Mouse (Mus musculus): ENCODE data around the gene Pes1. TPM values are rescaled to one million over a fixed set of nuclear protein-coding genes. Genes with fewer than 3 reads are reported as not detected.

Pes1 gene
- polyA plus RNA-seq, 1 experiment from 2014 or later, result 75.7 TPM

GRCm38 (mm10) chr11:4027561-4028334, 64.0 kb downstream of the Pes1 start:
- H3K9me3 ChIP-seq, result no peaks in the 10 kb centered on the region
- no peak overlapping the region for H3K4me2 ChIP-seq (replicated peaks)
- no peak overlapping the region for H3K4me3 ChIP-seq
- 78% methylated on average over 9 of the region's 9 CpGs for WGBS
- no peak overlapping the region for H3K27ac ChIP-seq
- no peaks in the 10 kb centered on the region for H3K36me3 ChIP-seq
- no peak overlapping the region for H3K9ac ChIP-seq
- no peak for ATAC-seq (ENCODE audit: low FRiP score, low read depth)
- H3K27me3 ChIP-seq (replicated peaks), result peaks cover 10% of the 10 kb centered on the region; the same call in 1 of the 2 replicates
- H3K4me1 ChIP-seq, result no peaks in the 10 kb centered on the region

GRCm38 (mm10) chr11:4029343-4029742, 65.6 kb downstream of the Pes1 start:
- Histone ChIP-seq H3K9me3 (no peaks in the 10 kb centered on the region), H3K4me1 (no peaks in the 10 kb centered on the region), H3K9ac (no peak overlapping the region), H3K27me3 (replicated peaks) (peaks cover 10% of the 10 kb centered on the region; the same call in 1 of the 2 replicates), H3K27ac (no peak overlapping the region), H3K36me3 (no peaks in the 10 kb centered on the region), H3K4me2 (replicated peaks) (no peak overlapping the region), H3K4me3 (no peak overlapping the region)
- WGBS, result 68% methylated on average over 4 of the region's 4 CpGs
- no peak for ATAC-seq (ENCODE audit: low FRiP score, low read depth)

Other genes with a start within 250 kb of the Pes1 start
- gene Osbp2, start 100.1 kb upstream of the Pes1 start, polyA plus RNA-seq (2016; fragmentation: Nextera tagmentation; extraction: Ambion mirVana), result 5.5 and 7.6 TPM in 2 replicates
- 0.47 and 0.59 TPM in 2 replicates for gene 4921536K21Rik, start 68.9 kb upstream of the Pes1 start, polyA plus RNA-seq (2016; fragmentation: Nextera tagmentation; extraction: Ambion mirVana)
- gene Dusp18, start 68.7 kb upstream of the Pes1 start, polyA plus RNA-seq (2016; fragmentation: Nextera tagmentation; extraction: Ambion mirVana), result 22.2 and 23.5 TPM in 2 replicates
- gene Slc35e4, start 49.3 kb upstream of the Pes1 start, polyA plus RNA-seq (2016; fragmentation: Nextera tagmentation; extraction: Ambion mirVana), result 9.1 and 9.6 TPM in 2 replicates
- gene Tcn2, start 31.8 kb upstream of the Pes1 start, polyA plus RNA-seq (2016; fragmentation: Nextera tagmentation; extraction: Ambion mirVana), result 26.3 and 28.3 TPM in 2 replicates
- gene 4930556J24Rik, start 12.8 kb downstream of the Pes1 start, polyA plus RNA-seq (2016; fragmentation: Nextera tagmentation; extraction: Ambion mirVana), result 0.28 and 0.49 TPM in 2 replicates
- gene Gal3st1, start 19.7 kb downstream of the Pes1 start, polyA plus RNA-seq (2016; fragmentation: Nextera tagmentation; extraction: Ambion mirVana), result 2.5 and 3.0 TPM in 2 replicates
- 0.06 TPM in 1 of 2 replicates, not detected in the other for gene Sec14l4, start 67.5 kb downstream of the Pes1 start, polyA plus RNA-seq (2016; fragmentation: Nextera tagmentation; extraction: Ambion mirVana)
- not detected in 2 replicates for gene Sec14l3, start 100.9 kb downstream of the Pes1 start, polyA plus RNA-seq (2016; fragmentation: Nextera tagmentation; extraction: Ambion mirVana)
- gene Mtfp1, start 131.5 kb downstream of the Pes1 start, polyA plus RNA-seq (2016; fragmentation: Nextera tagmentation; extraction: Ambion mirVana), result 4.5 and 5.6 TPM in 2 replicates
- 2.3 and 3.1 TPM in 2 replicates for gene Sec14l2, start 159.4 kb downstream of the Pes1 start, polyA plus RNA-seq (2016; fragmentation: Nextera tagmentation; extraction: Ambion mirVana)
- 40.0 and 41.2 TPM in 2 replicates for gene Rnf215, start 171.2 kb downstream of the Pes1 start, polyA plus RNA-seq (2016; fragmentation: Nextera tagmentation; extraction: Ambion mirVana)
- gene Ccdc157, start 196.3 kb downstream of the Pes1 start, polyA plus RNA-seq (2016; fragmentation: Nextera tagmentation; extraction: Ambion mirVana), result 7.6 and 8.3 TPM in 2 replicates
- gene Sf3a1, start 196.4 kb downstream of the Pes1 start, polyA plus RNA-seq (2016; fragmentation: Nextera tagmentation; extraction: Ambion mirVana), result 65.7 and 70.1 TPM in 2 replicates
- gene Tbc1d10a, start 222.8 kb downstream of the Pes1 start, polyA plus RNA-seq (2016; fragmentation: Nextera tagmentation; extraction: Ambion mirVana), result 26.9 and 27.7 TPM in 2 replicates

All from neural tube, embryonic 12.5 days (tissue).